Mouse (Mus musculus): ENCODE data around the gene Ssh2. TPM values are rescaled to one million over a fixed set of nuclear protein-coding genes. Genes with fewer than 3 reads are reported as not detected.

The Ssh2 gene
- total RNA-seq, 2 experiments from 2014 or later = 11.9 to 19.8 TPM

DNA sequence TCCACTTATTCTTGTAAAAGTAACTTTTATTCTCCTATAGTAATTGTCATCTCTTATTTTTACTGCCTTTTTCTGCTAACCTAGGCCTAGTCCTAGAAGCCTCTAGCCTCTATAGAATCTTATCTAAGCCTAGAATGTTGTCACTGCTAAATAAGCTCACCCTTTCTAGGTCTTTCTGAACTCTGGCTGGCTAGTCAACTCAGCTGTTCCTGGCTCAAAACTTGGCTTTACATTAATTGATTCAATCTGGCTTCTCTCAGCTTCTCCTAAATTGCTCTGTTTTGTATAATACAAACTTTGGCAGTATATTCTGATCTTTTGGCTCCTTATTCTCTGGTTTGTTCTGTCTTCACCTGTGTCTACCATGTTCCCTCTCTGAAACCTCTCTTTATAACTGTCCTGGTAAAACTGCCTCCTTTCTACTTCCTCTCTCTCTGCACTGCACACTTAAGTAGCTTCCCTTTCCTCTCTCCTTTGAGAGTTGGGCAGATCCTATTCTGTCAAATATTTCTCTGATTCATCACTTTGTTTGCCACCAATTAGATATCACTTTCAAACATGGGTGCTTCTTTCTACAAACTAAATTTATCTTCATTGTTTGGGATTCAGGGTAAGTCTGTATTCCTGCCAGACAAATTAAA lies 102.5 kb downstream of the Ssh2 start:
- ATAC-seq (replicated peaks; ENCODE audit: low FRiP score, low TSS enrichment, poor library complexity, severe bottlenecking) = no peak

- ATAC-seq (replicated peaks; ENCODE audit: low FRiP score, low TSS enrichment, poor library complexity, severe bottlenecking) = no peak
Measured at GRCm38 (mm10) chr11:77321214-77321613, 105.1 kb downstream of the Ssh2 start.

GRCm38 (mm10) chr11:77330529-77330928 lies 114.4 kb downstream of the Ssh2 start:
- ATAC-seq (replicated peaks; ENCODE audit: low FRiP score, low TSS enrichment, poor library complexity, severe bottlenecking) = no peak

DNA sequence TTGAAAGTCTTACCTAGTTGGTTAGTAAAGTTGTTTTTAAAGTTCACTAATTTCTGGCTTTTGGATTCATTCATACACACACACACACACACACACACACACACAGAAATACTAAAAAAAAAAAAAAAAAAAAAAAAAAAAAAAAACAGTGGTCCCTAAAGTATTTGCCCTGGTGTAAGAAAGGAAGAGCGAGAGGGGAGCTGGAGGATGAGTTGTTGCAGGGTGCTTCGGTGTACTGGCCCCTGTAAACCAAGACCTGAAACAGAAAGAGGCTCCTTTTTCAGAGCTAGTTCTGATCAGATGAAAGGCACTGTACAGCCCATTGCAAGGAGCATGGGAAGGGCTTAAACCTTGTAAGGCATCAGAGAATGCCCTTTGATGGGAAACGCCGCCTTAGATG lies 131.2 kb downstream of the Ssh2 start:
- no peak for ATAC-seq (replicated peaks; ENCODE audit: low FRiP score, low TSS enrichment, poor library complexity, severe bottlenecking)

GRCm38 (mm10) chr11:77348142-77348741 lies 132.2 kb downstream of the Ssh2 start:
- peak; percentile 98 for ATAC-seq (replicated peaks; ENCODE audit: low FRiP score, low TSS enrichment, poor library complexity, severe bottlenecking)

DNA sequence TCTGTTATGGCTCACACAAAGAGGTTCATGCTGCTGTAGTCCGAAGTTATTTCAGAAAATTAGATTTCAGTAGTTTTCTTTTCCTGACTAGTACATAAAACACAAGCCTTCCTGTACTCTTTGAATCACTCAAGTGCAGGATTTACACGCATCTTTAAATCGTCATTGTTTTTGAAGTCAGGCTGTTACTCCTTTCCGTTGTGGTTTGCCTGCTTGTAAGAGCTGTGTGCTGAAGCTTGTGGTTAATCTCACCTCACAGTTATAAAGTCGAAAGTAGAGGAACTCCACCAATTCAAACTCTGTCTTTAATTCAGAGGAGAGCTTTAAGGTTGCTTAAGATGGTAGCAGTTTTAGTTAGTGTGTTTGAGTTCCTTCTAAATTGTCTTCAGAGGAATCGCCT lies 132.9 kb downstream of the Ssh2 start:
- 0 out of 2 replicates have a peak, but pooled peaks have one; percentile 40 for ATAC-seq (replicated peaks; ENCODE audit: low FRiP score, low TSS enrichment, poor library complexity, severe bottlenecking)

DNA sequence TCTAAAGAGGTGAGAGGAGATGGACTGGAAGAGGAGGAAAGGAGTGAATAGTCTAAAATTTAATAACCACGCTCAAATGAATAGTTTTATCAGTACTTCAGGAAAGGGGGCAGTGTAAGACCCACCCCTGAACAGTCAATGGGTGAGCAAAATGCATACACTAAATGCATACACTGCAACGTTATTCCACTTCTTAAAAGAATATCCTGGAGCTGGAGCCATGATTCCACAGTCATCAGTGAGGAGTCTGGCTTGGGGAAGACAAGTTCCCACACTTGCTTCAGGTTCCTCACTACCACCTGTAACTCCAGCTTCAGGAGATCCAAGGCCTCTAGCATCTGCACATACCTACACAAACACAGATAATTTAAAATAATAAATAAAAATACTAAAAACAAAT lies 133.6 kb downstream of the Ssh2 start:
- ATAC-seq (replicated peaks; ENCODE audit: low FRiP score, low TSS enrichment, poor library complexity, severe bottlenecking) = no peak

DNA sequence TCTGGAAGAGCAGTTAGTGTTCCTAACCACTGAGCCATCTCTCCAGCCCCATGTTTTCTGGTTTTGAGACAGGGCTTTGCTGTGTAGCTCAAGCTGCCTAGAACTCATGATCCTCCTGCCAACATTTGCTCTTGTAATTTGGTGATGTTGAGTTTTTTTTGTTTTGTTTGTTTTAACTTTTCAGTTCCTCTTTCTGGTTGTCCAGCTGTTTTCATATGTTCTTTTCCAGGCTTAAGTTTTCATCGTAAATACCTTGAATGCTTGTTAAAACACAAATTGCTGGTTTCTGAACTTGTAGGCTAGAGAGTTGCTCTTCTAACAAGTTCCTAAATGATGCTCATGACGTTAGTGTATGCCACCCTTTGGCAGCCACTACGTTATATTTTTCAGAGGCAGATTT lies 139.0 kb downstream of the Ssh2 start:
- no peak for ATAC-seq (replicated peaks; ENCODE audit: low FRiP score, low TSS enrichment, poor library complexity, severe bottlenecking)

DNA sequence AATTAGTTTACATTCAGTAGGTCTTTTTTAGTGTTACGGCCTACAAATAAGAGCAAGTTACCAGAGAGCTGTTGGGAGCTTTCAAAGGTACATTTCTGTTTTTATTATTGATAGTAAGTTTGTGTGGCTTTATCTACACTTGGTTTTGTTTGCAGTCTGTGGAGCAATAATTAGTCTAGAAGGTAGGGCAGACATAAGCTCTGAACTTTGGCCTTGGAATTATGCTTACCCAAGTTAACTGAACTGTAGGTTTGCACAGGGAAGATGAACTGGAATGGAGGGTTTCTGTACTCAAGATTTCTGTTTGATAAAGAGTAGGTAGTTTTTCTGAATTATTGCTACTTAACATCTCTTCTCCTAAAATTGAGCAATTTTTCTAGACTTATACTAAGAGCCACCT lies 141.8 kb downstream of the Ssh2 start:
- ATAC-seq (replicated peaks; ENCODE audit: low FRiP score, low TSS enrichment, poor library complexity, severe bottlenecking) = no peak

- ATAC-seq (replicated peaks; ENCODE audit: low FRiP score, low TSS enrichment, poor library complexity, severe bottlenecking) = no peak
Measured at GRCm38 (mm10) chr11:77363476-77363875, 147.4 kb downstream of the Ssh2 start.

DNA sequence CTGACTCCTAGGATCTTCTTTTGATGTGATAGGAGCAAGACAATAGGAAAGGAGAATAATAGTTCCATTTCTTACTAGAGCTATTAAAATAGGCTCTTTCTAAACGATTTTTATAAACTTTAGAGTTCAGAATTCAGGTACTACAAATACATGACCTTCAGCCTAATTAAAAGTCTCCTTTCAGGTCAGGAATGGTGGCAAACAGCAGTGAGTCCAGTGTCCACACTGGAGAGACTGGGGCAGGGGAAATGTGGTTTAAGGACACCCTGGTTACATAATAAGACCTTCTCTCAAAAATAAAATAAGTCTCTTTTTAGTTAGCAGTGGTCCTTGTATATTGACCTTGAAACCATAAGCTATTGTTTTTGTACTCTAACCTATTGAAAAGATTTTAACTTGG lies 148.3 kb downstream of the Ssh2 start:
- no peak for ATAC-seq (replicated peaks; ENCODE audit: low FRiP score, low TSS enrichment, poor library complexity, severe bottlenecking)

- ATAC-seq (replicated peaks; ENCODE audit: low FRiP score, low TSS enrichment, poor library complexity, severe bottlenecking) = no peak
Measured at GRCm38 (mm10) chr11:77365706-77366386, 149.8 kb downstream of the Ssh2 start.

- ATAC-seq (replicated peaks; ENCODE audit: low FRiP score, low TSS enrichment, poor library complexity, severe bottlenecking) = no peak
Measured at GRCm38 (mm10) chr11:77367541-77368270, 151.6 kb downstream of the Ssh2 start.

DNA sequence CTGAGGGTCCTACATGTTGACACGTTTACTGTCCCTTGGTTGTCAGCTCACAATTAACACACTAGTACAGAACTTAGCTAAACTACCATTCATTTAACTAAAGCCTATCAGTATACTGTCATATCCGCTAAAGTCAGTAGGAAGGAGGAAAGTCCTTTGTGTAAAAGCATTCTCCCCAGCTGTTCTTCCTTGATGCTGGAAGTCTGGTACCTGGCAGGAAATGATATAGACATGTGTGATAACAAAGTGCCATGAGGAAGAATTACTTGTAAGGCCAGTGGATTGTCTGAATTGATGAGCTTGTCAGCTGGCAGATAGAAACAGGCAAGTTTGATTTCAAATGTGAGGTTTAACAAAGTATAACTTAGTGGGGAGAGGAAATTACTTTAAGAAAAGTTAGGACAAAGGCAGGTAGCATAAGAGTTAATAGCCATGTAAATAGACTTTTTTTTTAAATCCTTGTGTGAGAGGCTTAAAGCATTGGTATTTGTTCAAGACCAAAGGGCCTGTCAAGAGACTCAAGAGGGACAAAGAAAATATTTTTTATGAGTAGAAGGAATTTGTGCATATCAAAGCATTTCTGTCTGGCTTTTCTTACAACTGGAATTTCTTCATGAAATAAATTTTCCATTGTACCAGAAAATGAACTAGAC lies 153.2 kb downstream of the Ssh2 start:
- no peak for ATAC-seq (replicated peaks; ENCODE audit: low FRiP score, low TSS enrichment, poor library complexity, severe bottlenecking)

DNA sequence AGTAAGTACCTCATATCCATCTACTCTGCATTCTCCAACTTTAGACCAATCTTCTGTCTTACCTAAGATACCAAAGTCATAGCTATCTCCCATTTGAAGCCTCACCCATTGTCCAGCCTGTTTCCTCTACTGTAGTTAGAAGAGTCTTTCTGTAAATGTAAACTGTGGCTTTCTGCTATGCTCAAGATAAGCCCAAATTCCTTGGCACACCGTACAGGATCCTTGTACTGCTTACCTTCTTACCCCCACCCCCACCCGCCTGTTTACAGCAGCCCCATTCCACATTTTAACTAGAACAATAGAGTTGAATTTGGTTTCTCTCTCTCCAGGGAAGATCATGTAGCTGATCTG lies 153.7 kb downstream of the Ssh2 start:
- ATAC-seq (replicated peaks; ENCODE audit: low FRiP score, low TSS enrichment, poor library complexity, severe bottlenecking) = peak; percentile 79

DNA sequence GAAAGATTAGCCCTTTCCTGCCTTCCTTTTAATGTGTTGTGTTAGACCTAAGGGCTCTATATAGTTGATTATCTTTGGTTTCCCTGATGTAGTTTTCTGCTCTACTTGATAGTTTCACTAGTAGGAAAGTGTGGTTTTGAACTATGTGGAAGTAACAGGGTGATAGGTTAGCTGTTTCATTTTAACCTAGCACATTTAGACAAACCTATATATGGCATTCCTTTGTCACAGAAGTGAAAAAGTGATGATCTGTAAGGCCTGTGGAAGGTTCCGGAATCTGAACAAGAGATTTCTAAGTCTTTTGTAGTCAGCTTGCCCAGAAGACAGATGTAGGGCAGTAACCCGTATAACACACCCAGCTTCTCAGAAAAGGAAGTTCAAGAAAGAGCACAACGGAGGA lies 155.0 kb downstream of the Ssh2 start:
- ATAC-seq (replicated peaks; ENCODE audit: low FRiP score, low TSS enrichment, poor library complexity, severe bottlenecking) = no peak

DNA sequence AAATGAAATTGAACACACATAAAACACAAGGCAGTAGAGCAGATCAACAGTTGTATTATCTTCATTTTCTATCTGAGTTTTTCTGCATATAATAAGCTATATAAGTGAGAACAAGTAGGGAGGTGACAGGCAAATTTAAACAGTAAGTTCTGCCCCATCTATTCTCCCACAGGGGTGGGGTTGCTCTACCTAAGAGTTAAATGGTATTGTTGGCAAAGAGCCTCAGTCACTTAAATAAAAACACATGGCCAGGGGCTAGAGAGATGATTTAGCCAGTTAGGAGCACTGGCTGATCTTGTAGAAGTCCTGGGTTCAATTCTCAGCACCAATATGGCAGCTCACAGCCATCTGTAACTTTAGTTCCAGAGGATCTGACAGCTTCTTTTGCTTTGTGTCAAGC lies 155.6 kb downstream of the Ssh2 start:
- ATAC-seq (replicated peaks; ENCODE audit: low FRiP score, low TSS enrichment, poor library complexity, severe bottlenecking) = no peak

DNA sequence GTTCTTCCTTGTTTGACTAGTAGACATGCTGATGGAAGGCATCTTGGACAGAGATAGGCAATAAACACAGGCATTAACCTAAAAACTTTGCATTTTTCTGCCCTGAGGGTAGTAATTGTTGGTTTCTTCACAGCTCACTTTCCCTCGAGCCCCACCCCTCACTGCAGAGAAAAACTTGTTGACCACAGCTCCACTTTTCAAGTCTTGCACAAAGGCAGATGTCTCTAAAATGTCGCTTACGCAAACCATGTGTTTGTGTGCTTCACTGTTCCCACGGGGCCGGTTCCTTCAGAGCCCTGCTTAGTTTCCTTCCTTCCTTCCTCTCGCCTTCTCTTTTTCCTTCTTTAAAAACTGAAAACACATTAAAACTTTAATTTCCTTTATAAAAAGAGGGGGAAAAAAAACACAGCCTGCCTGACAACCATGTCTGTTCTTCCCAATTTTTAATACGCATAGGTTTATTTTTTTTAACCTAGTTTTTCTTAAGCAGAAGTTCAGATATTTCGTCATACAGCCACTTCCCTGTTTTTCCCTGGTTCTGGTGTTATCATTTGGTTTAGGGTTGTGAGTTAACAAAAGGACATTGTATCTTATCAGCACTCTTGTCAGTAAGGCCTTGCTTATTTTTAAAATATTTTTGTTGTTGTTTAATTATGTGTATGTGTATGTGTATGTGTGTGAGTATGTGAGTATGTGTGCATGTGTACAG lies 156.3 kb downstream of the Ssh2 start:
- no peak for ATAC-seq (replicated peaks; ENCODE audit: low FRiP score, low TSS enrichment, poor library complexity, severe bottlenecking)

DNA sequence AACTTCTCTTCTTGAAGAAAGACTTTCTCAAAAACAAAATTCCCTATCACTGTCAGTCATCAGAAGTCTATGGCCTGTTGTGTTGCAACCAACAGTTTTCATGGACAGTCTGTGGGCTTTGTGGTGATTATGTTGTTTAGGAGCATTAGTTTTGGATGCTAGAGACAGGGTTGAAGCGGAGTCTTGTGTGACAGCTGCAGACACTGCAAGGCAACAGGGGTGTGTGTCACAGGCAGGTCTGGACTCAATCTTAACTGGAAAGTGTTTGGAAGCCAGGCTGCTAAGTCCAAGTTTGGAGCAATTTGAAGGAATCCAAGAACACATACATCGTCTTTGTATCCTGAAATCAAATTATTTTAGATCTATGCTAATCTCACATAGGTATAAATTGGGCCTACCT lies 162.5 kb downstream of the Ssh2 start:
- ATAC-seq (replicated peaks; ENCODE audit: low FRiP score, low TSS enrichment, poor library complexity, severe bottlenecking) = no peak
